ENCODE assay signal across 23 mouse cellular contexts in the genomic region with DNA sequence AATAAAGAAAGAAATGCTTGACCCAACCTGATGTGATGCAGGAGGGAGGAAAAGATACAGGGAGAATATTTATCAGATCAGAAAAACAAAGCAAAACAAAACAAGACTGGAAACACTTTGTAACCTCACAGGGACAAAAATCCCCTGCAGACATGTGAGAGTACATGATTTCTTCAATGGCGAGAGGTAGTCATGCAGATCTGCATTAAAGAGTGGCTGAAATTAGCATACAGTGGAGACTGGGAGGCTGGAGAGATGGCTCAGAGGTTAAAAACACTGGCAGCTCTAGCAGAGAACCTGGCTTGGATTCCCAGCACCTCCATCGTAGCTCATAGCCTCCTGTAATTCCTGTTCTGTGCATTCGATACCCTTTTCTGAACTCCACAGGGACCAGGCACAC. TPM values are rescaled to one million over a fixed set of nuclear protein-coding genes. Genes with fewer than 3 reads are reported as not detected.
"Had no signal": no experiment of that assay in that cellular context is flagged by ENCODE, and none has a peak within 500 bp of the region (broad histone marks: within the 10 kb centered on the region; RNA-seq: fewer than 3 reads in every experiment).

No protein-coding gene starts in this region.

- H3K4me3 ChIP-seq: gastrocnemius, adult 2 months; heart, adult 2 months; heart, embryonic 12.5 days; hindbrain, embryonic 10.5 days; hindbrain, embryonic 12.5 days; intestine, embryonic 15.5 days; layer of hippocampus, adult 2 months; left cerebral cortex, adult 2 months; limb, embryonic 10.5 days; limb, embryonic 12.5 days; liver, embryonic 13.5 days; liver, embryonic 15.5 days had no signal

- H3K27me3 ChIP-seq: heart, embryonic 12.5 days; hindbrain, embryonic 12.5 days; intestine, embryonic 15.5 days; limb, embryonic 12.5 days; liver, embryonic 15.5 days had no signal

- H3K9ac ChIP-seq: heart, embryonic 12.5 days; hindbrain, embryonic 12.5 days; hindbrain, embryonic 14.5 days; intestine, embryonic 15.5 days; limb, embryonic 12.5 days; liver, embryonic 13.5 days; liver, embryonic 15.5 days; liver, postnatal 0 days had no signal

- H3K36me3 ChIP-seq: heart, embryonic 12.5 days; hindbrain, embryonic 10.5 days; hindbrain, embryonic 12.5 days; intestine, embryonic 15.5 days; limb, embryonic 10.5 days; limb, embryonic 12.5 days; liver, embryonic 13.5 days; liver, embryonic 15.5 days had no signal

- DNase-seq: gastrocnemius, adult 2 months; gastrocnemius, postnatal 10 days; gastrocnemius, postnatal 25 days; heart, adult 2 months; heart, postnatal 10 days; heart, postnatal 4 days; liver; liver, embryonic 13.5 days; liver, postnatal 0 days had no signal

- H3K9me3 ChIP-seq: heart, embryonic 12.5 days; hindbrain, embryonic 10.5 days; hindbrain, embryonic 12.5 days; intestine, embryonic 15.5 days; limb, embryonic 10.5 days; limb, embryonic 12.5 days; liver, embryonic 13.5 days; liver, embryonic 15.5 days had no signal

- H3K4me2 ChIP-seq: heart, embryonic 12.5 days; hindbrain, embryonic 12.5 days; hindbrain, embryonic 14.5 days; intestine, embryonic 15.5 days; limb, embryonic 12.5 days; liver, embryonic 11.5 days; liver, embryonic 13.5 days; liver, embryonic 15.5 days had no signal

- H3K27ac ChIP-seq: gastrocnemius, adult 2 months; heart, adult 2 months; hindbrain, embryonic 10.5 days; hindbrain, embryonic 12.5 days; hindbrain, embryonic 14.5 days; intestine, embryonic 15.5 days; layer of hippocampus, adult 2 months; left cerebral cortex, adult 2 months; limb, embryonic 10.5 days; limb, embryonic 12.5 days; liver, embryonic 13.5 days; liver, embryonic 15.5 days had no signal

- ATAC-seq: hindbrain, embryonic 16.5 days; inflammation-experienced regulatory T-cells, adult 6 months; intestine, embryonic 15.5 days; intestine, postnatal 0 days; liver, postnatal 0 days had no signal

- H3K4me1 ChIP-seq: hindbrain, embryonic 12.5 days; liver, embryonic 13.5 days; liver, embryonic 15.5 days had no signal

RNA-seq across cellular contexts. Expression of gene Tmem72, which starts 4.2 kb away (rescaled TPM):
- polyA plus RNA-seq: intestine, postnatal 0 days; liver, postnatal 0 days had no signal
